Mouse (Mus musculus): Measurements from ENCODE around the gene Atp8b4.

The Atp8b4 gene

DNA sequence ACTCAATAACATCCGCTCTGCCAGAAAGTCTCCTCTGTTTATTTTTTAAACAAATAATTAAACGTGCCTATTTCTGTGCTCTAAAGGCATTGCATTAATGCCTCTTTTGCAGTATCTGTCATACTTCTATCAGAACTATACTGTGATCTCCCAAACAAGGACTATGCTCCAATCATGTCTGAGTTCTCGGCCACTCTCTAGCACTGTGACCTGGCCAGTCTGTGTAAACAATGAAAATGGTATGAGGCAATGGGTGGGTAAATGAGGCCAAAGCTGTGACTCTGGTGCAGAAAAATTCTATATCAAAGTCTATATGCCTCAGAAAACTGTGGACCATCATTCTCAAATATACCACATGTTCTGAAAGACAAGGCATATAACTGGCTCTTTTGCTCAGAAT, 140.5 kb downstream of the Atp8b4 start:
- no peak for DNase-seq

DNA sequence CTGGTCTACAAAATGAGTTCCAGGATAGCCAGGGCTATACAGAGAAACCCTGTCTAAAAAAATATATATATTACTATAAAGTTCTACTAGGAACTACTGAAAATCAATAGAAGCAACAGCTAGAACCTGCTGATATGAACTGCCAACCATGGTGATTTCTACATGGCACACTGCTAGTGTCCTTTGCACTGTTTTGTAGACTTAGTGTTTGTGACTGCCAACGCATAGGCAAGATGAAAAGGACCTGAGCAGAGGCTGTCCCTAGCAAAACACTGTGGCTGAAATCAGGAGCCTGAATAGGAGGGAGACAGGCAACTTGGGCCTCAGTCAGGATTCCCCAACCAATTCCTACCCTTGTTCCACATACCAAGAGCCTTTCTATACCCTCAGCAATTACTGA, 141.2 kb downstream of the Atp8b4 start:
- no peak for DNase-seq

DNA sequence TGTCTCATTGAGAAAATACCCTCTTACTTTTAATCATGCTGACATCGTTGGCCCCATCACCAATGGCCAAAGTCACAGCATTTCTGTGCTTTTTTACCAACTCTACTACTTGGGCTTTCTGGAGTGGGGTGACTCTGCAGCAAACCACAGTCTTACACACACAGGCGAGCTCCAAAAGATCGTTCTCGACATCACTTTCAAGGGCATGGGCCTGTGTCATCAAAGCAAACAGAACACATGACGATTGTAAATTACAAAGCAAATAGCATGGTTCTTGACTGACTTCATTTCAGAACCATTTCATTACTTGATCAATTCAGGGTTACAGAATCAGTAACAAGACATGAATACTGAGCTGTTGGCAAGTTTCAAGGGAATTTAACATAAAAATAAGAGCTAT, 141.7 kb downstream of the Atp8b4 start:
- DNase-seq = no peak

DNA sequence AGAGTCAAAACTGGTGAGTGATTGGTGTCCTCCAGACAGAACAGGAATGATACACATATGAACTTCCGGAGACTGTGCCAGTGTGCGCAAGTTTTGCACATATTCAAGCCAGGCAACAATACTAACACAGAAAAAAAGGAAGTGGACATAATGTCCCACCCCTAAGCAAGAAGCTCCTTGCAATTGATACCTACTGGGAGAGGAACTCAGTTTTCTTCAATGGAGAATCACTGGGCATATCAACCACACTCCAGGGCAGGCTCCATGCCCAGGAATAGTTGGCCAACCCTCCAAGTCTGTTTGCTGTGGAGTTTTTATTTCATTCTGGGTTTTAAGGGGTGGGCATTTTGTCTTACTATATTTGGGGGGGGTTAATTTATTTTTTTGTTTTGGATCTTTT, 145.2 kb downstream of the Atp8b4 start:
- DNase-seq = no peak

DNA sequence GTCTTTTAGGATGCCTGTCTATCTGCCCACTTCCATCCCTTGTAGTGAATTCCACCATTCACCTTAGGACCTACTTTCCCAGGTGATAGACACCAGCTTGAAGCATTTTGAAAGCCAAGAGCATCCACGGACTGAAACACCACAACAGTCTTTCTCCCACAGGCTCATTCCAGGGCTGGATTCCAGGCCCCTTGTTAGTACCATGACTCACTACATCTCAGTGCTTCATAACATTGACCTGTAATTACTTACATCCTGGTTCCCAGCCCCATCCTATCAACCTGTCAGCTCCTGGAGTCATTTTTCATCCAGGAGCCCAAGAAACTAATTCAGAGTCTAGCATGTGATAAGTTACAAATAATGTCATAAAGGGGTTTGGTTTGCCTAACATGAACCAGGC, 148.7 kb downstream of the Atp8b4 start:
- no peak for DNase-seq

DNA sequence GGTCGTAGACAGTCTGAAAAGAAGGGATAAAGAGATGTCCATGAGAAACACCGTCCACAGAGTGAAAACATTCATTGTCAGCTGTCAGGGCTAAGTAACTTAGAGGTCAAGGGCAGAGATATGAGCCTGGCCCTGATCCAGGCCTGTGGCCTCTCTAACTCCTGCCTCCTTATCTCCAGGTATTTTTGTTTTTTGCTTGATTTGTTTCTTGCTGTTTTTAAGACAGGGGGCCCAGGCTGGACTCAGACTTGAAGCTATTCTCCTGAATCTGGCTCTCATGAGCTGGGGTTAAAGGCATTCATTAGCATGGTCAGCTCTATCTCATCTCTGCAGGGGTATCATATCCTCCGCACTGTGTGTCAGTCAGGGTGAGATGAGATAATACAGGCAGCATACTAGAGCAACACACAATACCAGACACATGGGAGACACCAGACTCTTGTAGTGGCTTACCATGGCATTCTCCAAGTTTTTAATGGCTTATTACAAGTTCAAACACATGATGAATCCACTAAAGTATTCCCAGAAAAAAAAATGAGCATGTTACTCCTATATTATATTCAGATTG, 157.4 kb downstream of the Atp8b4 start:
- no peak for DNase-seq

DNA sequence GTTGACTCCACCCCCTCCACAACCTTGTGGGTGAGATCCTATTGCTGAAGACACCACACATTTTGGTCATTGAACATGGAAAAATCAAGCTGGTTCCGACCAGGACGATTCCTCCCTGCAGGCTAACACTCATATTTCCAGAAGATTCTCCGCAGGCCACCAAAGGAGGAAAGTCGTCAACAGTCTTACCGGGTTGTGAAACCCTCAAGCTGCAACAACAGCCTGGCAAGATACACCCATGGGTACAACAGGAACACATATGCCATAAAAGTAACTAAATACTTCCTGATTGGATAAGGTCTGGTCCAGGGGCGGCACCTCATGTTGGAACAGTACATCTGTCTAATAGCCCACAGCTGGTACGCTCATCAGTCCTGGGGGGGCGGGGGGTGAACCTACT, 159.0 kb downstream of the Atp8b4 start:
- no peak for DNase-seq

DNA sequence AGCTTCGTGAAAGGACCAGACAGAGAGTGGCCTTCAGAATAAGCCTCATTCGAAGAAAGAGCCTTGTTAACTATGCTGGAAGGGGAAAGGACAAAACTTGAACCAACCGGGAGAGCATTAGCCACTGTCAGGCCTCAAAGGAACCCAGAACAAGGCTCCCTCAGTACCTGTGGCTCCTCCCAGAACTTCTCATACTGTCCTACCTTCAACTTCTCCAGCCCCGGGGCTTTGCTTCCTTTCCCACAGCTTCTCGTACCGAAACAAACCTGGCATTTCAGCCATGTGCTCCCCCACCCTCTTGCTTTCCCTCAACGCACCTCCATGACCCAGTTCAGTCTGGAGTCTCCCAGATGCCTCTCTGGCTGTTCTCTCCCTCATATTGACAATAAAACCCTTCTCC, 160.3 kb downstream of the Atp8b4 start:
- no peak for DNase-seq

DNA sequence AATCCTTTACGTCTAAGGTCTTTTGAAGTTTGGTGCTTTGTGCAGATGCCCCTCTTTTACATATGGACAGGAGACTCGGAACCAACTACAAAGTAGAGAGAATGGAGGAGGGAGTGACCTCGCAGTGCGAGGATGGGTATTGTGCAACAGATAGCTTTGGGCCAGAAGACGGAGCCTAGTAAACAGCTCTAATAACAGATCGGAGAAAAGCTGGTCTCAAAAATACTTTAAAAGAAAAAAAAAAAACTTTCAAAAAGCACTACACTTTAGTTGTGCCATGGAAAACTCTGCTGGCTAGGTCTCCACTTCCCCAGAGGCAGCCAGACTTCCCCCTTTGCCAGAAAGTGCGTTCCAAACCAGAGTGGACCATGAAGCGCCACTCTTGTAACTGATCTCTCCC, 161.0 kb downstream of the Atp8b4 start:
- no peak for DNase-seq

DNA sequence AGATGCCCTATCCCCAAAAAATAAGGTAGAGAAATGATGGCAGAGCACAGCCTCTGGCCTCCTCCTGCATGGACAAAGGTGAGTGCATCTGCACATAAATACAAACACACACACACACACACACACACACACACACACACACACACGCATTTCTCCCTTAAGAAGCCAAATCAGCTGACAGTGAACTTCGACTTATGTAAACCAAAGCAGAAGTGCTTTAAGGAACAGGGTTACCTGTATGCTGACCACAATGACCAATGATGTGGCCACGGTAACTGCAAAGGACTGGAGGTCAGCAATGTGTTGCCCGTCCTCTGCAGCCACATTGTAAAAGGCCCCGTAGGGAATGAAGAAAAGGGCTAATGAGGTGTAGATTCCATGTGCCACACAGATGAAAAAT, 163.3 kb downstream of the Atp8b4 start:
- DNase-seq = no peak

DNA sequence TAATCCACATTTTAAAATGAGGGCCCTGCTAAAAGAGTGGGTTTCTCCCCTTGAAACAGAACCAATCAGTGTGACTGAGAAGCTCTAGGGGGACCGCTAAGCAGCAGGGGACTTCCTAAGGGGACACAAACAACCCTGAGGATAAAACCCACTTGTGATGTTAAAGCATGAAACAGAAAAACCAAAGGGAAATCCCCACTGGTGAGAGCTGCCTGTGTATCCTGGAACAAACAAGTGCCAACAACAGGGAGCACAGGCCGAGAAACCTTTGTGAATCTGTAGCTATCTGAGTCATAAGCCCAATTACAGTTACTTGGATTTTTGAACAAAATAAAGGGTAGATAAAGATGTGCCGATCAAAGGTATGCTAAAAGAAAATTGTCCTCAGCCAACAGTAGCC, 168.7 kb downstream of the Atp8b4 start:
- no peak for DNase-seq

DNA sequence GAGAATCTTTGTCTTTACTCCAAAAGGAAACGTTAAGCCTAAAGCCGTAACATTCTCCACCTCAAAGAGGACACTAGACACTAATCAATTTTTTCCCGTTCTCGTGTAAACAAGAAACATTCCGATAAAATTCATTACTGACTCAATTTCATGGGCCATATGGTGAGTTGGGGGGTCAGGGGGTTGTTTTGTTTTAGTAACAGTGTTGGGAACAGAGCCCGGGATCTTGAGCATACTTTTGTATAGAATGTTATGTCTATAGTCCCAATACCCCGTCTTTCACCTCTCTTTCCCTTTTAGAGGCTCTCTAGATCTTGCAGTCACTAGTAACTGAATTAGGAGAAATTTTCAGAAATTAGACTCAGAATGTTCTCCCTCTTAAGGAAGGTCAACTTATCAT, 177.3 kb downstream of the Atp8b4 start:
- DNase-seq = no peak

DNA sequence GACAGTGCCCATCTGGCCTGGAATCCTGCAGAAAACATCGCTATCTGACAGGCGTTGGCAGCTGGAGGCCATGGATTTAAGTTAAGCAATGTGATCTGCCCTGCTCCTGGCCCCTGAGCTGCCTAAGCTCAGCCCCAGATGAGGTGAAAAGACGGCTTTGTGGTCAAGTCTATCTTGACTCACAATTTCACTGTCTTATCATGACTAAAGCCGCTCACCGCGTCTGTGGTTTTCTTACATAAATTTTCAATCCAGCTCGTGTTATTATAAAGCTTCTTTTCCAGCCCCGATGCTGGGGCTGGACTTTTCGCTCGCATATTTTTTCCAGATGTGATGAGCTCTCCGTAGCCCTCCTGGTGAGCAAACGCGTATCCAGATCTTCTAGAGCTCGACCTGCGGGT, 177.8 kb downstream of the Atp8b4 start:
- DNase-seq = no peak

DNA sequence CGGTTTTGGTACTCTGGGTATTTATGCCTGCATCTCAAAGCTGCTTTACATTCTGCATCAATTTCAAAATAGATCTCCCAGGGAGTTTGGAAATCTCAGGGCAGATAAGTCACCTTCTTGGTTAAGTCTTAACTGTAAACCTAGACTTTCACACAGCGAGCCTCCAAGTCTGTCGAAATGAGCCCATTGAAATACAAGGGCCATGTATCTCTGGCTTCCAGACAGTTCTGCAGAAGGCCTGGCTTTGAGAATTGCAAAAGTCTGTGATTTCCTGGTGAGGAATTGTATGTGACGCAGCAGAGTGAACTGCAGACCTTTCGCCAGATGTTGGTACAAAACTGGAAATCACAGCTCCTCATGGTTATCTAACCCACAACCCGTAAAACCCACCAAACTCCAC, 182.4 kb downstream of the Atp8b4 start:
- DNase-seq = no peak

DNA sequence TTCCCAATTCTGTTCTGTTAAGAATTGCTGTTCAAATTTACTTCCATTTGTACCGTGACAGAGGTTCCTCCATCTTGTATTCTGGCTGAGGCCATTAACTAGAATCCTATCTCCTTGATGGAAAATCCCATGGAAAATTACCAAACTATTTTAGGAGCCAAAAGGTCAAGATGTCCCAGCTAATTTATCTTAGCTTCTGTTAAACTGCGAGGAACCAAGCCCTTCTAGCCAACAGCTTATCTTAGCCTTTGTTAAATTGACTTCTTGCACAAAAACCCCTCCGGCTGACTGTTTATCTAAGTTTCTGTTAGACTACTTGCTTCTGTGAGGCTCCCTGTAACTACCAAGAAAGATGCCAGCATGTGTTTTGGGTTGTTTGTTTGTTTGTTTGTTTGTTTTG, 183.5 kb downstream of the Atp8b4 start:
- DNase-seq = no peak

DNA sequence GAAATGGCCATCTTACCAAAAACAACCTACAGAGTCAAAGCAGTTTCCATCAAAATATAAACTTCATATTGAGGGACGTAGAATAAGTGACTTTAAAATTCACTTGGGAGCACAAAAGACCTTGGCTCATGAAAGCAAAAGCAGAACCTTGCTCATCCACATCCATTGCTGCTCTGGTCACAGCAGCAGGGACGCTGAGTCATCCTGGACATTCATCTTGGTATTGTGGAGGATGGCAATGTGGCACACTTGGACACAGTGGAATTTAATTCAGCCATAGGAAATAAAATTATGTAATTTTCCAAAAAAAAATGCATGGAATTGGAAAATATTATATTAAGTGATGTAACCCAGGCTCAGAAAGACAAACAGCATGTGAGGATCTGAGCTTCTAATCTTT, 184.1 kb downstream of the Atp8b4 start:
- DNase-seq = no peak

DNA sequence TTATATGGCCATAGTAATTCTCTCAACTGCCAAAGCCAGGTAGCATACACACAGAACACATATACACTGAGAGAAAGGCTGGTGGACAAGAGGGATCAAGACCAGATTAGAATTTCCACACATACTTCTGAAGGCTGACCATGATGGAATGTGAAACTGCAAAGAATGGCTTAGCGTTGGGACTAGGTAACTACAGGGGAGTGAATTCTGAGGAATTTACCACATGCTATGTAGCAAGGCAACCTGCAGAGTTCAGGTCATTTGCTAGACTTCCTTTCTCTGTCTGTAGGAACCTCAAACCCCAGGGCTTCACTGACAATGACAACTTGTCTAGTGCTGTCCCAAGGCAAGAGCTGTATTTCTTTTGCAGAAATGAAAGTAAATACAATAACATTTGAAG, 189.4 kb downstream of the Atp8b4 start:
- no peak for DNase-seq

DNA sequence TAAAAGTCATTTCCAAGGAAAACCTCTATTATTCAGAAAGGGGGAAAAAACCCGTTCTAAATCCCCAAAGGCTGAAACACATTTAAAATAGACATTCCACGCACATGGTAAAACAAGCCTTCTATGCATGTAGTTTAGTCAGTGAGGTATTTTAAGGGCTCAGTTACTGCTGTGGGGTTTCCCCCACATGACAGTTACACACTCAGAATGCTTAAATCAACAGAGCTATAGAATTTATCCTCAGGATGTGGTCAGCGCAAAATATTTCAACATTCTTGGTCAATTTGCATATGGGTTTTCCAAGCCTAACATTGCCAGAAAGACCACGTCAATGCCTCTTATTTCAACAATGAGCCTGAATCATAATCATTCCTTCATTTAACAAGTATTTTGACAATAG, 190.5 kb downstream of the Atp8b4 start:
- DNase-seq = no peak

DNA sequence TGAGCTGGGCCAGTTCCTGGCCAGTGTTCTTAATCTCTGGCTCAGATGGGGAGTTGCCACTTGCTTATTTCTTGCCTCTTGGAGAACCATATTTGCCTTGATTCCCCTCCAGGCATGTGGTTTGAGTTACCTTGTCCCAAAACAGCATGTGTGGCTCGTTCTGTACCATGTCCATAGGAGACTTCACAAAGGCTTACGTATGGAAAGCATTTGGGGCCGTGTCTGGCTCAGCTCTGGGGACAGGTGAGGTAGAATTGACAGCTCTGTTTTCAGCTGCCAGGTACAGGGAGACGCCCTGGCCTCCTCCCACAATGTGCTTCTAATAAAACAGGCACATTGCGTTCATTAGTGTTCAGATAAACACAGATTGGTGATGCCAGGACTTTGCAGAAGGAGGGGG, 195.9 kb downstream of the Atp8b4 start:
- DNase-seq = no peak

DNA sequence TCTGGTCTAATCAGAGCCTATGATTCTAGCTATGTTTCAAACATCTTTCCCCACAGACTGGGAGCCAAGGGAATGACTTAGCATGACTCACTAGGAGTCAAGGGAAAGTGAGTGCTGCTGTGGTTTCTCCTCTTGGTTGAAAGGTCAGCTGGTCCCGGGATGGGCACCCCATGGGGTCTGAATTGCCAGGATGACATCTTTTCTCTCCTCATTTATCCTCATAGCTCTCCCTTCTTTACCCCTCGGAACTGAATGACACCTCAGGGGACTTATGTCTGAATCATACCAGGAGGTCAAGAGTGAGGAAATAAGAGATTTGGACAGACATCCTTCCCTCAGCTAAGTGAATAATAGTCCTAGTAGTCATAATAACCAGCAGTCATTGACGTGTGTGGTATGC, 197.2 kb downstream of the Atp8b4 start:
- no peak for DNase-seq

DNA sequence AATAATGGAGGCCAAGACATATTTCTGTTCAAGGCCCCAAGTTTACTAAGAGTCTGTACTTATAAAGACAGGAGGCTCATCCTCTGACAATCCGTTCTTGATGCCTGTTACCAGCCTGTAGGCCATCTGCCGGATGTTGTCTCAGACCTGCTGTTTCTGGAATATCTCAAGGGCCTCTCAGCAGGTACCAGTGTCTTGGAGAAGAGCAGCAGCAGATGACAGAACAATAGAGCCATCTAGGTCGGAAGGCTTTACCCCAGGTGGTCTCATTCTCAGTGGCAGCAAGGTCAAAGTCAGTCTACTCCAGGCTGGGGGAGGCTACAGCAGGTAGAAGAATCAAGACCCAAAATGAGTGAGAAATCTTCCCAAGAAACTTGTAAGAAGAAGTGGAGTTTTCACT, 198.1 kb downstream of the Atp8b4 start:
- DNase-seq = no peak

DNA sequence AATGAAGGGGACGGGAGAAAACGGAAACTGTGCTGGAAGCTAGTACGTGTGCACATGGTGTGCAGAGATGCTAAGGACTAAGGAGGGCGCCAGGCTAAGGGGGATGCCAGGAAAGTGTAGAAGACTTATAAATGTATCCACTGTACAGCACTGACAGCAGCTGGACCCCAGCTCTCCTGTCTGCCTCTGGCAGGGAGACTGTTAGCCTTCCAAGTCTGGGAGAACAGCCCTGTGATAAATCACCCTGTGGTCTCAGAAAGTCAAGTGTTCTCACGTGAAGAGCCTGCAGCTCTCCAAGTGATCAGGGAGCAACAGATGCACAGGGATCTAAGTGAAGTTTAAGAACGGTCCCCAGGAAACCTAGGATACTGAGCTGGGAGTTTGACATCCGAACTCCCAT, 209.8 kb downstream of the Atp8b4 start:
- DNase-seq = no peak

DNA sequence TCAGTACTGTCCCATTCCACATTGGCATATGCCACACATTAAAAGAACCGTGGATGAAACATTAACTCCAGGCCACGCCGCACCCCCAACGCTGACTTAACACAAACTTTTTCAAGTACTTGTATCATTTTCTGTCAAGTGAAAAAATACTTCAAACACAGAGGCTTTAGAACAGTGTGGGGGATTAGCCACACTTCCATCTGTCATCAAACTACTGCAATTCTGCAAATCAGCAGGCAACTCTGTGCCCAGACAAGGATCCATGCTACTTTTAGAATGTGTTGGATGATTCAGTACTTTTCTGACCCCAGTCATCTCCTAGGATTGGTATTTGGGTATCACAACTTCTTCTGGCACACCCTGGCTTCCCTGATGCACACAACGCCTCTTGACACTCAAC, 212.5 kb downstream of the Atp8b4 start:
- no peak for DNase-seq

DNA sequence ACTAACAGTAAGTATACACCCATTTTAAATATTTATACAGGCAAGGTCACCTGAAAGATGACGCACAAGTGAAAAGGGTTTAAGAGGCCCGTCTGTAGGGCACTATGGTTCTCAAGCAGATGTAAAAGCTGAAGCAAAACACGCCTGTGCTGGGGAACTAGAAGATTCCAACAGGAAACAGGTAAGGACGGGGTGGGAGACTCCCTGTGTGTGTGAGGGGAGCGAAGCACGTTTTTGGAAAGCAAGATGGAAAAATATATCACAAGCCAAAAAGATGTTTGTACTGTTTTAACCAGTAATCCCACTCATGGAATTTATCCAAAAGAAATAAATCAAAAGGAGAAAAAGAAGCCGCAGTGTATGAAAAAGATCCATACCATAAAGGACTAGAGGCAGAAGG, 214.1 kb downstream of the Atp8b4 start:
- no peak for DNase-seq

DNA sequence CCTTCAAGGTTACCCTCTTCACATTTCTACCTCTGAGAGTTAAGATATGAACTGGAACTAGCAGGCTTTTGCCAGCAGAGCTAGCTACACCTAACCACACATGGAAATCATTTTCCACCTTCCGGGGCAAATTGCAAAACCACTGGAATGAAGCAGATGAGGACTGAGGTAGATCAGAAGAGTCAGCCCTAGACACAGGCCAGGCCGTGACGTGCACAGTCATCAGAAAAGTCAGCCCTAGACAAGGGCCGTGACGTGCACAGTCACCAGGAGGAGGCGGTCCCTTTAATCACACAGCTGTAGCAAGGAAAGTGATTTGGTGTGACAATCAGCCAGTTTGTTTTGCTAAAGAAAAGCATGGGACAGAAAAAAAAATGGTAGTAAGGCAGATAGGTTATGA, 216.4 kb downstream of the Atp8b4 start:
- no peak for DNase-seq

DNA sequence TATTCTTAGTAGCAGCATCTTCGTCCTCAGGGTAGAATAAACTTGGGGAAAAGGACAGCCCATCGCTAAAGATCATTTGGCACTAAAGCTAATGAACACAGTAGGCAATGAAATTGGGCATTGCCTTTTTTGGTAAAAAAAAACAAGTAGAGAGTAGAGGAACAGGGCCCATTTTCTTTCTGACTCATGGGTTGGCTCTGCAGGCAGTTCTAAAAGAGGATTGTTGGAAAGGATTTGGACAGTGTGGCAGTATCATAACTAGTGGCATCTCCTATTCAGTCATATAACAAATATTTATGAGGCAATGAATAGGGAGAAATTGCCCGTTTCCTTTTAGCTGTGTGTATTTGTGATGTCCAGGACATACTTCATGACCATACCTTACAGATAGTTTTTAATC, 217.4 kb downstream of the Atp8b4 start:
- DNase-seq = no peak

Measured in retina, postnatal 1 day (tissue).